Mouse (Mus musculus): ENCODE data around the gene Tmem104. TPM values are rescaled to one million over a fixed set of nuclear protein-coding genes. Genes with fewer than 3 reads are reported as not detected.

Tmem104 gene
- 9.5 and 18.3 TPM in 2 replicates for polyA plus RNA-seq (2012; ENCODE audit: low replicate concordance)

GRCm38 (mm10) chr11:115187224-115187639 is at the start of gene Tmem104:
TSS of gene Tmem104 (plus strand) at chr11:115187487.

GRCm38 (mm10) chr11:115162832-115163480 is 24.3 kb upstream of the Tmem104 start, which contains the start of gene Slc9a3r1:
TSS of gene Slc9a3r1 (plus strand) at chr11:115163341.

GRCm38 (mm10) chr11:115187693-115188092 is 406 bp downstream of the Tmem104 start, which contains the start of gene Nat9:
TSS of gene Nat9 (minus strand) at chr11:115187859.

DNA sequence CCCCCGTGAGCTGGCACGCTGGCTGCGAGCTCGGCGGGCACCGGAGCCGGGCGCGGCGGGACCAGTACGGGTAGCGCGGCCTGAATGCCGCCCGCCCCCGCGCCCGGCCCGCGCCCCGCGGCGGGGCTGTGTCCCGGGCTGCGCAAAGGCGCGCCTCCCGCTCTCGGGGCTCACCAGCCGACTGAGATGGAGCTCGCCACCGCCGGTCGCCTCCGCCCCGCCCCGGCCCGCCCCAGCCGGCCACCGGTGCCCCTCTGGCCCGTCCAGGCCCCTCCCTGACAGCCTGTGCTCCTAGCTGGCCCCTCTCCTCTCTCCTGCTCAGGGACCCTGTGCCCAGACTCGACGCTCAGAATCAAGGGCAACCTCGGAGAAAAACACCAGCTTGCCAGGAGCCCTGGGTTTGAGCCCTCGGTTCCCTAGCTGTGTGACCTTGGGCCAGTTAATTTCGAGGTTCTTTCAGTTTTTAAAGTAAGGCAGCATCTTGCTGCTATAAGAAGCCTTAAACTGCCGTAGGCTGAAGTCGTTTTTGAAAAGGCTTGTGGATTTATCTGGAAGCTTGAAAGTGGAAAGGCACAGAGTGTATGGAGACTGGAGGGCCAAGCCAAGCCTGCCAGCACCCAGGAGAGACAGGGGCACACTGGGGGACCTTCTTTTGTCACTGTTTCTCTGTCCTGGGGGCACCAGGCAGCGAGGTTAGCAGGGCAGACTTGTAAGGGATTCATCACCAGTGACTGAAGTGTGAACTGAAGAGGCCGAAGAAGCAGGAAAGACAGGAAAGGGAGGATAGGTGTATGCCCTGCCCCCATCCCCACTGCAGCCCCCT is 80.0 kb downstream of the Tmem104 start, which contains the start of gene Grin2c:
Gene Grin2c (minus strand): TSS at position 183 of the 823 bp plus-strand sequence.

DNA sequence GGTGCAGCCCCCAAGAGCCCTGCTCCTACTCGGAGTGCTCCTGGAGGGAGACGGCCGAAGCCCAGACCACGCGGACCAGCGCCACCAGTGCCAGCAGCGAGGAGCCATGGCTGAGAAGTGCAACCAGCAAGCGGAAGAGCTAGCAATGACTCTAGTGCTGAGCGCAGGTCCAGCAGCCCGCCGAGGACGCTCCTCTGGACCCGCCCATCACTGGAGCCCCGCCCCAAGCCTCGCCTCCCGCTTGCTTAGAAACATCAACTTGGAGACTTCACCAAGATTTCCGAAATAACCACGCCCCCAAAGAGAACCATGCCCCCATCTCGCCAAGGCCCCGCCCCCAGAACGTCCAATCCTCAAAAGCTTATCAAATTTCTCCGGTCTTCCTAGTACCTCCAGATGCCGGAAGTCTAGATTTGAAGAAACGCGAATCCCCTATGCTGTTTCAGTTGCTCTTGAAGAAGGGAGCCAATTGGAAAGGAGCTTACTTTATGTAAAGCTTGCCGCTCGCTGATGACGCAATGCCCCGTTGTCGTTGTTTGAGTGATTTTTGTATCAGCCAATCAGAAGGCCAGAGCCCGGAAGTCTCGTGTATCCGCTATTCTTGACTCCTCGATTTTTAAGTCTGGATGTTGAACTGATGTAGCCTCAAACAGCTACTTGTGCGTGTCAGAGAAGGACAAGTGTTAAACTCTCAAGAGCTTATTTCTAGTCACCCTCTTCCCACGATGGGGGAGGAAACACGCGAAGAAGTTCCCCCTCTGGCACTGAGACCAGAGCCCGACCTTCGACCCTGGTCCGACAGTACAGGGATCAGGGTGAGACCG is 89.7 kb downstream of the Tmem104 start, which contains the start of gene Fdxr:
Gene Fdxr (minus strand): TSS at position 271 of the 824 bp plus-strand sequence.

Other genes starting within 250 kb of the Tmem104 start
- not detected in 2 replicates for gene Cd300c, start 218.3 kb upstream of the Tmem104 start, polyA plus RNA-seq (2012; ENCODE audit: low replicate concordance)
- gene Cd300ld, start 197.6 kb upstream of the Tmem104 start, polyA plus RNA-seq (2012; ENCODE audit: low replicate concordance): 0.15 and 0.30 TPM in 2 replicates
- gene Cd300c2, start 185.6 kb upstream of the Tmem104 start, polyA plus RNA-seq (2012; ENCODE audit: low replicate concordance): 0.19 and 0.42 TPM in 2 replicates
- gene Cd300ld2, start 171.3 kb upstream of the Tmem104 start, polyA plus RNA-seq (2012; ENCODE audit: low replicate concordance): not detected in 2 replicates
- not detected in 2 replicates for gene Cd300ld4, start 160.5 kb upstream of the Tmem104 start, polyA plus RNA-seq (2012; ENCODE audit: low replicate concordance)
- 0.62 TPM in 1 of 2 replicates, not detected in the other for gene Cd300ld5, start 149.7 kb upstream of the Tmem104 start, polyA plus RNA-seq (2012; ENCODE audit: low replicate concordance)
- gene Cd300ld3, start 139.1 kb upstream of the Tmem104 start, polyA plus RNA-seq (2012; ENCODE audit: low replicate concordance): 0.22 and 0.62 TPM in 2 replicates
- 0.08 TPM in 2 replicates for gene Cd300e, start 125.3 kb upstream of the Tmem104 start, polyA plus RNA-seq (2012; ENCODE audit: low replicate concordance)
- gene Rab37, start 96.1 kb upstream of the Tmem104 start, polyA plus RNA-seq (2012; ENCODE audit: low replicate concordance): 1.5 TPM in 2 replicates
- 0.87 and 2.4 TPM in 2 replicates for gene Cd300lf, start 53.5 kb upstream of the Tmem104 start, polyA plus RNA-seq (2012; ENCODE audit: low replicate concordance)
- 29.5 and 39.0 TPM in 2 replicates for gene Slc9a3r1, start 24.1 kb upstream of the Tmem104 start, polyA plus RNA-seq (2012; ENCODE audit: low replicate concordance)
- 11.2 and 17.7 TPM in 2 replicates for gene Nat9, start 372 bp downstream of the Tmem104 start, polyA plus RNA-seq (2012; ENCODE audit: low replicate concordance)
- 2.6 and 3.5 TPM in 2 replicates for gene Grin2c, start 79.8 kb downstream of the Tmem104 start, polyA plus RNA-seq (2012; ENCODE audit: low replicate concordance)
- gene Fdxr, start 89.6 kb downstream of the Tmem104 start, polyA plus RNA-seq (2012; ENCODE audit: low replicate concordance): 28.9 and 35.2 TPM in 2 replicates
- gene Fads6, start 110.2 kb downstream of the Tmem104 start, polyA plus RNA-seq (2012; ENCODE audit: low replicate concordance): 0.05 and 0.08 TPM in 2 replicates
- gene Otop2, start 119.7 kb downstream of the Tmem104 start, polyA plus RNA-seq (2012; ENCODE audit: low replicate concordance): not detected in 2 replicates
- gene Ush1g, start 134.6 kb downstream of the Tmem104 start, polyA plus RNA-seq (2012; ENCODE audit: low replicate concordance): 0.28 and 0.50 TPM in 2 replicates
- not detected in 2 replicates for gene Otop3, start 147.2 kb downstream of the Tmem104 start, polyA plus RNA-seq (2012; ENCODE audit: low replicate concordance)
- gene Hid1, start 180.3 kb downstream of the Tmem104 start, polyA plus RNA-seq (2012; ENCODE audit: low replicate concordance): 1.3 and 1.7 TPM in 2 replicates
- 0.75 and 0.91 TPM in 2 replicates for gene Cdr2l, start 194.4 kb downstream of the Tmem104 start, polyA plus RNA-seq (2012; ENCODE audit: low replicate concordance)
- gene Mrpl58, start 216.3 kb downstream of the Tmem104 start, polyA plus RNA-seq (2012; ENCODE audit: low replicate concordance): 57.4 and 57.8 TPM in 2 replicates
- 11.6 and 26.2 TPM in 2 replicates for gene Atp5h, start 232.5 kb downstream of the Tmem104 start, polyA plus RNA-seq (2012; ENCODE audit: low replicate concordance)
- gene Kctd2, start 232.6 kb downstream of the Tmem104 start, polyA plus RNA-seq (2012; ENCODE audit: low replicate concordance): 18.3 and 34.4 TPM in 2 replicates